Mouse (Mus musculus): ENCODE data around the gene Apcs.

Gene Apcs

GRCm38 (mm10) chr1:172894777-172895357 is at the start of gene Apcs:
TSS of gene Apcs (minus strand) at chr1:172895041.
- no peak for DNase-seq (ENCODE audit: low spot score in 2 of 2)

GRCm38 (mm10) chr1:172932197-172932596 is 37.4 kb upstream of the Apcs start:
- no peak for DNase-seq (ENCODE audit: low spot score in 2 of 2)

GRCm38 (mm10) chr1:172918450-172918849 is 23.6 kb upstream of the Apcs start:
- DNase-seq (ENCODE audit: low spot score in 2 of 2): peak; percentile 4 to 6

- DNase-seq (ENCODE audit: low spot score in 2 of 2): no peak
Observed at GRCm38 (mm10) chr1:172917115-172917514, 22.3 kb upstream of the Apcs start.

GRCm38 (mm10) chr1:172903313-172903712 is 8.5 kb upstream of the Apcs start:
- no peak for DNase-seq (ENCODE audit: low spot score in 2 of 2)

- DNase-seq (ENCODE audit: low spot score in 2 of 2): no peak
Observed at GRCm38 (mm10) chr1:172895435-172895834, 594 bp upstream of the Apcs start.

- no peak for DNase-seq (ENCODE audit: low spot score in 2 of 2)
Observed at GRCm38 (mm10) chr1:172876675-172877074, 18.2 kb downstream of the Apcs start.

- DNase-seq (ENCODE audit: low spot score in 2 of 2): no peak
Observed at GRCm38 (mm10) chr1:172875265-172875664, 19.6 kb downstream of the Apcs start.

GRCm38 (mm10) chr1:172848171-172848570 is 46.7 kb downstream of the Apcs start:
- DNase-seq (ENCODE audit: low spot score in 2 of 2): no peak

- DNase-seq (ENCODE audit: low spot score in 2 of 2): no peak
Observed at GRCm38 (mm10) chr1:172847044-172847761, 47.6 kb downstream of the Apcs start.
